Mouse (Mus musculus) forebrain, embryonic 13.5 days (tissue): ENCODE measurements around the gene Trp53i11. TPM values are rescaled to one million over a fixed set of nuclear protein-coding genes. Genes with fewer than 3 reads are reported as not detected.
A peak's percentile ranks its signal among the peaks of the same experiment; 100 is the strongest.

Experiments
- ATAC-seq: fragments of 200-750 bp; cut with Nextera tagmentation; 2 replicates; pipeline ENCODE4 v1.8.0; 2017
- H3K27ac ChIP-seq: fragments of 300-500 bp; sonication (generic); 2 replicates; pipeline ENCODE4 v1.5.1; 2015; ENCODE audit warnings: inconsistent platforms, mild to moderate bottlenecking, moderate library complexity
- H3K27me3 ChIP-seq: fragments of 300-500 bp; sonication (generic); 2 replicates; pipeline ENCODE4 v1.6.1; 2015; ENCODE audit warnings: mild to moderate bottlenecking, inconsistent platforms
- H3K36me3 ChIP-seq: fragments of 300-500 bp; sonication (generic); 2 replicates; pipeline ENCODE4 v1.6.1; 2015; ENCODE audit warnings: mild to moderate bottlenecking, inconsistent platforms; ENCODE audit not compliant: poor library complexity, severe bottlenecking
- H3K4me1 ChIP-seq: fragments of 300-500 bp; sonication (generic); 2 replicates; pipeline ENCODE4 v1.6.1; 2015; ENCODE audit warnings: inconsistent platforms
- H3K4me2 ChIP-seq: fragments of 300-500 bp; sonication (generic); 2 replicates; pipeline ENCODE4 v1.6.1; 2015; ENCODE audit warnings: inconsistent platforms, mild to moderate bottlenecking, moderate library complexity
- H3K4me3 ChIP-seq: fragments of 300-500 bp; sonication (generic); 2 replicates; pipeline ENCODE4 v1.5.1; 2015; ENCODE audit warnings: mild to moderate bottlenecking, inconsistent platforms
- H3K9ac ChIP-seq: fragments of 300-500 bp; sonication (generic); 2 replicates; pipeline ENCODE4 v1.6.1; 2015; ENCODE audit warnings: mild to moderate bottlenecking, inconsistent platforms
- H3K9me3 ChIP-seq: fragments of 300-500 bp; sonication (generic); replicated peaks from 2 replicates; pipeline ENCODE4 v1.6.1; 2016; ENCODE audit warnings: inconsistent platforms
- WGBS: fragments of 180-500 bp; shearing (Covaris S2); methylation state at CpG from one replicate; pipeline ENCODE4 v1.1.7; 2015; 5-methylcytosine and 5-hydroxymethylcytosine counted together
- polyA plus RNA-seq: library from polyadenylated mRNA; unstranded; fragments of >200 nt; fragmentation: Nextera tagmentation; extraction: Ambion mirVana; gene quantifications from 2 replicates; pipeline ENCODE4 v1.2.1, GENCODE M21; 2015

Gene Trp53i11
- polyA plus RNA-seq, 1 experiment from 2014 or later, result 84.5 TPM

- WGBS, result 5% methylated on average over 5 of the region's 5 CpGs
- H3K4me2 ChIP-seq, result no peak overlapping the region
- no peak for ATAC-seq
Measured at GRCm38 (mm10) chr2:93174159-93174558, 13.2 kb upstream of the Trp53i11 start.

DNA sequence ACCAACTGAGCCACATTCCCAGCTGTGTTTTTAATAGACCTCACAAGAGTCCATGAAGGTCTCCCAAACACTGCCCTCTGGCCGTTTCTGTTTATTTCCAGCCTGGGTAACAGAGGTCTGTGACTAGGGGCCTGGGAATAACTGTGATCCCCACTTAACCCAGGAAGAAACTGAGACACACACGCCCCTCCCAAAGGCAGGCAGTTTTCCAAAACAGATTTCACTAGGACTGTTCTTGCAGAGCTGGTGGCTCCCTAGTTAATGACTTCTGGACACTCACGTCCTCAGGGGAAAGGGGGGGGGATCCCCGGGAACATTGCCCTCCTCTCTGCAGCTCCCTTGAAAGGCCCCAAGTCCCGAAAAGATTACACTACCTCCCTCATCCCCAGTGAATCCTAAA, 12.1 kb upstream of the Trp53i11 start:
- no peaks in the 10 kb centered on the region for H3K9me3 ChIP-seq
- no peak overlapping the region for H3K9ac ChIP-seq
- WGBS, result 24% methylated on average over 5 of the region's 5 CpGs
- no peak overlapping the region for H3K4me3 ChIP-seq
- H3K4me1 ChIP-seq, result peaks cover 83% of the 10 kb centered on the region
- peak overlapping the region; percentile 96; the same call in 1 of the 2 replicates for H3K27ac ChIP-seq
- ATAC-seq, result no peak
- no peak overlapping the region for H3K4me2 ChIP-seq
- H3K36me3 ChIP-seq, result no peaks in the 10 kb centered on the region
- 0 out of 2 replicates have a peak, but pooled peaks cover 14% of the 10 kb centered on the region for H3K27me3 ChIP-seq

More at GRCm38 (mm10) chr2:93174159-93174558, 13.2 kb upstream of the Trp53i11 start:
- no peaks in the 10 kb centered on the region for H3K9me3 ChIP-seq
- H3K27ac ChIP-seq, result peak overlapping the region; percentile 28; the same call in 1 of the 2 replicates
- H3K4me3 ChIP-seq, result no peak overlapping the region
- peaks cover 74% of the 10 kb centered on the region for H3K4me1 ChIP-seq
- 0 out of 2 replicates have a peak, but pooled peaks cover 9% of the 10 kb centered on the region for H3K27me3 ChIP-seq
- no peaks in the 10 kb centered on the region for H3K36me3 ChIP-seq
- H3K9ac ChIP-seq, result no peak overlapping the region

- Histone ChIP-seq H3K27me3 (0 out of 2 replicates have a peak, but pooled peaks cover 14% of the 10 kb centered on the region), H3K36me3 (no peaks in the 10 kb centered on the region)
Measured at GRCm38 (mm10) chr2:93175721-93176120, 11.6 kb upstream of the Trp53i11 start.

GRCm38 (mm10) chr2:93176193-93176798, 11.1 kb upstream of the Trp53i11 start:
- Histone ChIP-seq H3K9ac (0 out of 2 replicates have a peak overlapping the region, but pooled peaks have one; percentile 16), H3K27ac (peak overlapping the region; percentile 96), H3K4me3 (no peak overlapping the region), H3K9me3 (no peaks in the 10 kb centered on the region), H3K4me2 (peak overlapping the region; percentile 45), H3K4me1 (peaks cover 76% of the 10 kb centered on the region), H3K27me3 (0 out of 2 replicates have a peak, but pooled peaks cover 16% of the 10 kb centered on the region), H3K36me3 (no peaks in the 10 kb centered on the region)
- peak; percentile 6 for ATAC-seq
- 17% methylated on average over 4 of the region's 4 CpGs for WGBS

More at GRCm38 (mm10) chr2:93175721-93176120, 11.6 kb upstream of the Trp53i11 start:
- no peak overlapping the region for H3K4me3 ChIP-seq
- no peak overlapping the region for H3K4me2 ChIP-seq
- no peaks in the 10 kb centered on the region for H3K9me3 ChIP-seq
- 68% methylated on average over 2 of the region's 2 CpGs for WGBS
- no peak for ATAC-seq
- peaks cover 82% of the 10 kb centered on the region for H3K4me1 ChIP-seq
- no peak overlapping the region for H3K9ac ChIP-seq
- H3K27ac ChIP-seq, result peak overlapping the region; percentile 96

- Histone ChIP-seq H3K27me3 (0 out of 2 replicates have a peak, but pooled peaks cover 18% of the 10 kb centered on the region), H3K4me3 (no peak overlapping the region), H3K9me3 (no peaks in the 10 kb centered on the region), H3K36me3 (no peaks in the 10 kb centered on the region), H3K27ac (peak overlapping the region; percentile 96), H3K4me2 (peak overlapping the region; percentile 45), H3K9ac (0 out of 2 replicates have a peak overlapping the region, but pooled peaks have one; percentile 16), H3K4me1 (peaks cover 75% of the 10 kb centered on the region)
- 1% methylated on average over 17 of the region's 17 CpGs for WGBS
- ATAC-seq, result peak; percentile 72
Measured at GRCm38 (mm10) chr2:93176871-93177667, 10.3 kb upstream of the Trp53i11 start.

GRCm38 (mm10) chr2:93177668-93178312, 9.6 kb upstream of the Trp53i11 start:
- H3K4me2 ChIP-seq, result peak overlapping the region; percentile 45; the same call in 1 of the 2 replicates
- H3K9me3 ChIP-seq, result no peaks in the 10 kb centered on the region
- H3K4me3 ChIP-seq, result no peak overlapping the region
- ATAC-seq, result peak; percentile 22; the same call in 1 of the 2 replicates
- H3K4me1 ChIP-seq, result peaks cover 71% of the 10 kb centered on the region
- H3K27me3 ChIP-seq, result 0 out of 2 replicates have a peak, but pooled peaks cover 18% of the 10 kb centered on the region
- 71% methylated on average over 20 of the region's 20 CpGs for whole genome bisulfite sequencing
- H3K9ac ChIP-seq, result no peak overlapping the region
- H3K27ac ChIP-seq, result peak overlapping the region; percentile 96
- no peaks in the 10 kb centered on the region for H3K36me3 ChIP-seq

DNA sequence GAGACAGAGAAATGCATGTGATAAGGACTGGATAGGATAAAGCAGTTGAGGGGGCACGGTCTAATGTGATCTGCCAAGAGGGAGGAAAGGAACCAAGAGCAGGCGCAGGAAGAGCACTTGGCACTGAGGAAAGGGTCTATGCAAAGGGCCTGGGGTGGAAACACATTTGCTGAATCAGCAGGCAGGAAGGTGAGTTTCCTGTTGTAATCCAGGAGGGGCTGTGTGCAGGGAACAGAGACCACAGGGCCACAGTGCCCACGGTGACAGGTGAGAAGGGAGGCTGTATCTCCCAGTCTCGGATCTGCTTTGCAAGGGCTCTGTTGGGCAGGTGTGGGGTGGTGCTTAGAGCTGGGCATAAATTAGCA, 9.1 kb upstream of the Trp53i11 start:
- H3K4me3 ChIP-seq, result no peak overlapping the region
- H3K4me2 ChIP-seq, result no peak overlapping the region
- ATAC-seq, result no peak
- H3K36me3 ChIP-seq, result no peaks in the 10 kb centered on the region
- no peak overlapping the region for H3K9ac ChIP-seq
- H3K27ac ChIP-seq, result peak overlapping the region; percentile 96
- peaks cover 71% of the 10 kb centered on the region for H3K4me1 ChIP-seq
- WGBS, result 82% methylated on average over 4 of the region's 4 CpGs
- no peaks in the 10 kb centered on the region for H3K9me3 ChIP-seq
- H3K27me3 ChIP-seq, result 0 out of 2 replicates have a peak, but pooled peaks cover 18% of the 10 kb centered on the region

- WGBS, result 59% methylated on average over 5 of the region's 5 CpGs
- H3K9me3 ChIP-seq, result no peaks in the 10 kb centered on the region
- H3K4me3 ChIP-seq, result peak overlapping the region; percentile 37
- peak overlapping the region; percentile 75; the same call in 1 of the 2 replicates for H3K27ac ChIP-seq
- H3K9ac ChIP-seq, result peak overlapping the region; percentile 72; the same call in 1 of the 2 replicates
- 0 out of 2 replicates have a peak, but pooled peaks cover 21% of the 10 kb centered on the region for H3K27me3 ChIP-seq
- peaks cover 59% of the 10 kb centered on the region for H3K4me1 ChIP-seq
- ATAC-seq, result no peak
- H3K4me2 ChIP-seq, result peak overlapping the region; percentile 69; the same call in 1 of the 2 replicates
- H3K36me3 ChIP-seq, result no peaks in the 10 kb centered on the region
Measured at GRCm38 (mm10) chr2:93179603-93180002, 7.7 kb upstream of the Trp53i11 start.

DNA sequence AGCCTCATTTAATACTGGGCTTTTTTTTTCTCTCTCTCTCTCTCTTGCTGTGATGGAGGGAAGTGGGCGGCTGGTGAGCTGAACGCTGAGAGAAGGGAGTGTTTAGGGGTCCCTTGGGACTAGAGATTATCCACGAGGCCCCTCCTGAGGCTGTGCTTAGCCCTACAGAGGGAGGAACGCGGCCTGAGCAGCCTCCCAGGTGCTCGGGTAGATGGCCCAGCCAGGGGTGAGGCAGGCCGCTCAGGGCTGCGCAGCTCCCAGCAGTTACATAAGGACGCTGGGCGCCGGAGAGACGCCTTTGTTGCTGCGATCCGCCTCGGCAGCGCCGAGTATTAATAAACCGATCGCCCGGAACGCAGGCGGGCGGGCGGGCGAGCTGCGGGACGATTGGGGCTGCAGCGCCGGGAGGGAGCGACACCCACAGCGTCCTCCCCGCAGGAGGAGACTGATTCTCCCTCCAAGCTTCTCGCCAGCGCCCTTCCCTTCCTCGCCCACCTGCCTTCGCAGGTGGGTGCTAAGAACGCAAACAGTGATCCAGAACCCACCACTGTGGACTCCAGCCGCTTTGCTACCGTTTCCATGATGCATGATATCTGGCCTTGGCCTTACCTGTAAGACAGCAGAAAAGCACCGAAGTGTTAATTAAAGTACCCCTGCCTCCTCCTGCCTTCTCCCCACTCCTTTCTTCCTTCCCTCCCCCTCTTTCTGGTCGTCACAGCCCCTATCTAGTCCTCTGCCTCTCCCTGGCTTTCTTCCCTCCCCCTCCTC, 7.1 kb upstream of the Trp53i11 start:
- Histone ChIP-seq H3K4me3 (peak overlapping the region; percentile 37), H3K9ac (peak overlapping the region; percentile 72), H3K27me3 (0 out of 2 replicates have a peak, but pooled peaks cover 21% of the 10 kb centered on the region), H3K4me2 (peak overlapping the region; percentile 69), H3K4me1 (peaks cover 53% of the 10 kb centered on the region), H3K36me3 (no peaks in the 10 kb centered on the region), H3K27ac (peak overlapping the region; percentile 75), H3K9me3 (no peaks in the 10 kb centered on the region)
- WGBS, result 1% methylated on average over 41 of the region's 41 CpGs
- ATAC-seq, result 0 out of 2 replicates have a peak, but pooled peaks have one; percentile 9

- peaks cover 21% of the 10 kb centered on the region; the same call in 1 of the 2 replicates for H3K27me3 ChIP-seq
- no peak overlapping the region for H3K27ac ChIP-seq
- 76% methylated on average over 11 of the region's 11 CpGs for WGBS
- H3K4me2 ChIP-seq, result no peak overlapping the region
- H3K4me3 ChIP-seq, result no peak overlapping the region
- H3K9ac ChIP-seq, result no peak overlapping the region
- H3K4me1 ChIP-seq, result peaks cover 32% of the 10 kb centered on the region
- no peak for ATAC-seq
- no peaks in the 10 kb centered on the region for H3K36me3 ChIP-seq
- H3K9me3 ChIP-seq, result no peaks in the 10 kb centered on the region
Measured at GRCm38 (mm10) chr2:93182859-93183258, 4.5 kb upstream of the Trp53i11 start.
